Mouse (Mus musculus): ENCODE data around the gene Mylk.

The Mylk gene

GRCm38 (mm10) chr16:34938248-34938647 lies 193.2 kb downstream of the Mylk start:
- DNase-seq (ENCODE audit: low read depth in 2 of 2, low spot score in 2 of 2) = no peak

- no peak for DNase-seq (ENCODE audit: low read depth in 2 of 2, low spot score in 2 of 2)
Observed at GRCm38 (mm10) chr16:34939951-34940350, 194.9 kb downstream of the Mylk start.

- DNase-seq (ENCODE audit: low read depth in 2 of 2, low spot score in 2 of 2) = no peak
Observed at GRCm38 (mm10) chr16:34940363-34940762, 195.4 kb downstream of the Mylk start.

GRCm38 (mm10) chr16:34941915-34942314 lies 196.9 kb downstream of the Mylk start:
- DNase-seq (ENCODE audit: low read depth in 2 of 2, low spot score in 2 of 2) = no peak

- no peak for DNase-seq (ENCODE audit: low read depth in 2 of 2, low spot score in 2 of 2)
Observed at GRCm38 (mm10) chr16:34946301-34946700, 201.3 kb downstream of the Mylk start.

GRCm38 (mm10) chr16:34950935-34951334 lies 205.9 kb downstream of the Mylk start:
- DNase-seq (ENCODE audit: low read depth in 2 of 2, low spot score in 2 of 2) = no peak

- no peak for DNase-seq (ENCODE audit: low read depth in 2 of 2, low spot score in 2 of 2)
Observed at GRCm38 (mm10) chr16:34952254-34952653, 207.2 kb downstream of the Mylk start.

- no peak for DNase-seq (ENCODE audit: low read depth in 2 of 2, low spot score in 2 of 2)
Observed at GRCm38 (mm10) chr16:34952798-34953197, 207.8 kb downstream of the Mylk start.

- DNase-seq (ENCODE audit: low read depth in 2 of 2, low spot score in 2 of 2) = no peak
Observed at GRCm38 (mm10) chr16:34953501-34953900, 208.5 kb downstream of the Mylk start.

- DNase-seq (ENCODE audit: low read depth in 2 of 2, low spot score in 2 of 2) = no peak
Observed at GRCm38 (mm10) chr16:34957487-34958230, 212.6 kb downstream of the Mylk start.

GRCm38 (mm10) chr16:34958667-34959066 lies 213.7 kb downstream of the Mylk start:
- no peak for DNase-seq (ENCODE audit: low read depth in 2 of 2, low spot score in 2 of 2)

GRCm38 (mm10) chr16:34959261-34959660 lies 214.3 kb downstream of the Mylk start:
- no peak for DNase-seq (ENCODE audit: low read depth in 2 of 2, low spot score in 2 of 2)

- DNase-seq (ENCODE audit: low read depth in 2 of 2, low spot score in 2 of 2) = no peak
Observed at GRCm38 (mm10) chr16:34960243-34960642, 215.2 kb downstream of the Mylk start.

- DNase-seq (ENCODE audit: low read depth in 2 of 2, low spot score in 2 of 2) = no peak
Observed at GRCm38 (mm10) chr16:34960866-34961582, 216.0 kb downstream of the Mylk start.

GRCm38 (mm10) chr16:34962322-34962721 lies 217.3 kb downstream of the Mylk start:
- DNase-seq (ENCODE audit: low read depth in 2 of 2, low spot score in 2 of 2) = no peak

- no peak for DNase-seq (ENCODE audit: low read depth in 2 of 2, low spot score in 2 of 2)
Observed at GRCm38 (mm10) chr16:34963008-34963407, 218.0 kb downstream of the Mylk start.

GRCm38 (mm10) chr16:34966620-34967081 lies 221.6 kb downstream of the Mylk start:
- DNase-seq (ENCODE audit: low read depth in 2 of 2, low spot score in 2 of 2) = no peak

- DNase-seq (ENCODE audit: low read depth in 2 of 2, low spot score in 2 of 2) = no peak
Observed at GRCm38 (mm10) chr16:34967120-34967800, 222.2 kb downstream of the Mylk start.

- DNase-seq (ENCODE audit: low read depth in 2 of 2, low spot score in 2 of 2) = no peak
Observed at GRCm38 (mm10) chr16:34968181-34968580, 223.2 kb downstream of the Mylk start.

- DNase-seq (ENCODE audit: low read depth in 2 of 2, low spot score in 2 of 2) = no peak
Observed at GRCm38 (mm10) chr16:34972471-34972870, 227.5 kb downstream of the Mylk start.

GRCm38 (mm10) chr16:34975544-34975943 lies 230.5 kb downstream of the Mylk start:
- DNase-seq (ENCODE audit: low read depth in 2 of 2, low spot score in 2 of 2) = no peak

GRCm38 (mm10) chr16:34976630-34977029 lies 231.6 kb downstream of the Mylk start:
- no peak for DNase-seq (ENCODE audit: low read depth in 2 of 2, low spot score in 2 of 2)
